ENCODE assay signal across 8 mouse cellular contexts in genomic region chrX:169881253-169882219, GRCm38 (mm10).
A peak's percentile ranks its signal among the peaks of the same experiment; 100 is the strongest.
DNase-seq lines count a peak whose midpoint lies in the region; ATAC-seq and TF ChIP-seq lines count a peak whose summit lies in the region.

No protein-coding gene starts in this region.

- WGBS in embryonic facial prominence, embryonic 12.5 days, result 30% methylated on average over 10 of the region's 10 CpGs
- WGBS in hindbrain, embryonic 12.5 days, result 25% methylated on average over 10 of the region's 10 CpGs
- WGBS in midbrain, embryonic 16.5 days, result 17% methylated on average over 10 of the region's 10 CpGs

- H3K36me3 ChIP-seq in embryonic facial prominence, embryonic 12.5 days, result no peaks in the 10 kb centered on the region
- no peaks in the 10 kb centered on the region for H3K36me3 ChIP-seq in hindbrain, embryonic 12.5 days
- H3K36me3 ChIP-seq in midbrain, embryonic 16.5 days (ENCODE audit: control insufficient read depth, insufficient read depth, low read length), result no peaks in the 10 kb centered on the region

- ATAC-seq in embryonic facial prominence, embryonic 12.5 days (ENCODE audit: insufficient number of reproducible peaks, insufficient read depth, low FRiP score, low TSS enrichment), result no peak
- 0 out of 2 replicates have a peak, but pooled peaks have one; percentile 20 for ATAC-seq in hindbrain, embryonic 12.5 days (ENCODE audit: low FRiP score)
- ATAC-seq in midbrain, embryonic 16.5 days, result no peak

- TF ChIP-seq CTCF in layer of hippocampus, adult 2 months (conservative IDR thresholded peaks at IDR 0.05), result no peak

- no peak for DNase-seq in layer of hippocampus, adult 2 months (ENCODE audit: low spot score in 2 of 2)
- no peak for DNase-seq in layer of hippocampus, adult 9-11 months
- DNase-seq in cerebellum, adult 11-12 months, result no peak
- DNase-seq in adrenal gland, postnatal 4 days (ENCODE audit: low spot score in 2 of 2), result no peak
- no peak for DNase-seq in kidney, adult 11 months

- peak overlapping the region; percentile 45; the same call in 1 of the 2 replicates for H3K9ac ChIP-seq in embryonic facial prominence, embryonic 12.5 days
- H3K9ac ChIP-seq in hindbrain, embryonic 12.5 days, result peak overlapping the region; percentile 45; the same call in 1 of the 2 replicates
- H3K9ac ChIP-seq in midbrain, embryonic 16.5 days (ENCODE audit: low read depth, low read length), result 0 out of 2 replicates have a peak overlapping the region, but pooled peaks have one; percentile 14

- H3K4me1 ChIP-seq in embryonic facial prominence, embryonic 12.5 days, result no peaks in the 10 kb centered on the region
- H3K4me1 ChIP-seq in hindbrain, embryonic 12.5 days, result no peaks in the 10 kb centered on the region; the same call in 1 of the 2 replicates
- H3K4me1 ChIP-seq in midbrain, embryonic 16.5 days (ENCODE audit: control insufficient read depth, insufficient read depth, low read length), result peaks cover 3% of the 10 kb centered on the region; the same call in 1 of the 2 replicates

- peak overlapping the region; percentile 77 for H3K27ac ChIP-seq in layer of hippocampus, adult 2 months
- H3K27ac ChIP-seq in embryonic facial prominence, embryonic 12.5 days, result peak overlapping the region; percentile 54
- peak overlapping the region; percentile 1; the same call in 1 of the 2 replicates for H3K27ac ChIP-seq in hindbrain, embryonic 12.5 days
- peak overlapping the region; percentile 20; the same call in 1 of the 2 replicates for H3K27ac ChIP-seq in midbrain, embryonic 16.5 days (ENCODE audit: low read length)

- no peaks in the 10 kb centered on the region for H3K9me3 ChIP-seq in embryonic facial prominence, embryonic 12.5 days
- no peaks in the 10 kb centered on the region for H3K9me3 ChIP-seq in hindbrain, embryonic 12.5 days (replicated peaks)
- H3K9me3 ChIP-seq in midbrain, embryonic 16.5 days (replicated peaks; ENCODE audit: control insufficient read depth, low read length, poor library complexity, severe bottlenecking), result no peaks in the 10 kb centered on the region

- peak overlapping the region; percentile 55 for H3K4me2 ChIP-seq in embryonic facial prominence, embryonic 12.5 days (replicated peaks)
- H3K4me2 ChIP-seq in hindbrain, embryonic 12.5 days (replicated peaks), result peak overlapping the region; percentile 64
- peak overlapping the region; percentile 73 for H3K4me2 ChIP-seq in midbrain, embryonic 16.5 days (ENCODE audit: low read length)

- H3K4me3 ChIP-seq in layer of hippocampus, adult 2 months, result peak overlapping the region; percentile 80
- H3K4me3 ChIP-seq in embryonic facial prominence, embryonic 12.5 days, result peak overlapping the region; percentile 52
- peak overlapping the region; percentile 51 for H3K4me3 ChIP-seq in hindbrain, embryonic 12.5 days
- peak overlapping the region; percentile 55 for H3K4me3 ChIP-seq in midbrain, embryonic 16.5 days (ENCODE audit: low read depth, low read length)

- H3K27me3 ChIP-seq in embryonic facial prominence, embryonic 12.5 days, result peaks cover 15% of the 10 kb centered on the region
- H3K27me3 ChIP-seq in hindbrain, embryonic 12.5 days, result peaks cover 35% of the 10 kb centered on the region
- H3K27me3 ChIP-seq in midbrain, embryonic 16.5 days (ENCODE audit: control insufficient read depth, insufficient read depth, low read depth, low read length), result peaks cover 3% of the 10 kb centered on the region; the same call in 1 of the 2 replicates

Comparison
In these comparisons a context has a peak if more than half of its experiments do, and no peak if none do; other contexts are left out.
1. H3K27ac ChIP-seq: peak in every context shown above with its lines; median percentile 77 in layer of hippocampus, adult 2 months; 54 in embryonic facial prominence, embryonic 12.5 days; 20 in midbrain, embryonic 16.5 days; 1 in hindbrain, embryonic 12.5 days.